Comparison of ENCODE assay signal across 8 mouse cellular contexts in genomic region chr10:67535972-67536371, GRCm38 (mm10). TPM values are rescaled to one million over a fixed set of nuclear protein-coding genes. Genes with fewer than 3 reads are reported as not detected.
DNase-seq lines count a peak whose midpoint lies in the region; ATAC-seq lines count a peak whose summit lies in the region.

No protein-coding gene starts in this region.

- H3K27ac ChIP-seq in liver, embryonic 11.5 days (ENCODE audit: low read depth, low read length): no peak overlapping the region

- peaks cover 6% of the 10 kb centered on the region; the same call in 1 of the 2 replicates for H3K9me3 ChIP-seq in erythroblast, embryonic 14.5 days (ENCODE audit: control insufficient read depth, low read length)
- no peaks in the 10 kb centered on the region for H3K9me3 ChIP-seq in liver, embryonic 11.5 days (ENCODE audit: control insufficient read depth, low read length)

- under 1% methylated on average over 35 of the region's 35 CpGs for WGBS in liver, embryonic 11.5 days

- peak; percentile 68 for DNase-seq in embryo, embryonic 11.5 days (ENCODE audit: low read depth, low spot score)
- peak; percentile 98 for DNase-seq in heart, adult 11 months
- peak; percentile 66 for DNase-seq in kidney, adult 11 months
- peak; percentile 79 for DNase-seq in liver, embryonic 11.5 days (ENCODE audit: low spot score)
- DNase-seq in monocyte, adult 2 months (ENCODE audit: low read depth in 1 of 2, low spot score in 2 of 2): peak; percentile 27 to 63
- peak; percentile 50 to 63 for DNase-seq in spleen, postnatal 14 days (ENCODE audit: low spot score in 2 of 2)

- H3K4me1 ChIP-seq in erythroblast, embryonic 14.5 days (ENCODE audit: control insufficient read depth): peaks cover 25% of the 10 kb centered on the region
- H3K4me1 ChIP-seq in liver, embryonic 11.5 days (replicated peaks; ENCODE audit: control insufficient read depth, insufficient read depth, low read length): peaks cover 14% of the 10 kb centered on the region

- no peak overlapping the region for H3K9ac ChIP-seq in liver, embryonic 11.5 days (ENCODE audit: low read depth, low read length)

- peak overlapping the region; percentile 65 for H3K4me3 ChIP-seq in erythroblast, embryonic 14.5 days (replicated peaks)
- peak overlapping the region; percentile 71 for H3K4me3 ChIP-seq in liver, embryonic 11.5 days (ENCODE audit: low read depth, low read length)

- ATAC-seq in erythroblast, adult 5-6 weeks (replicated peaks; ENCODE audit: low FRiP score, poor library complexity, severe bottlenecking): no peak
- peak; percentile 46; the same call in 1 of the 2 replicates for ATAC-seq in liver, embryonic 11.5 days (replicated peaks; ENCODE audit: low FRiP score)

- peak overlapping the region; percentile 99 for H3K4me2 ChIP-seq in liver, embryonic 11.5 days

- peaks cover 95% of the 10 kb centered on the region for H3K27me3 ChIP-seq in erythroblast, embryonic 14.5 days (ENCODE audit: control insufficient read depth)
- H3K27me3 ChIP-seq in liver, embryonic 11.5 days (replicated peaks; ENCODE audit: control insufficient read depth, insufficient read depth, low read length): peaks cover 86% of the 10 kb centered on the region

- H3K36me3 ChIP-seq in erythroblast, embryonic 14.5 days (ENCODE audit: control insufficient read depth): no peaks in the 10 kb centered on the region
- no peaks in the 10 kb centered on the region for H3K36me3 ChIP-seq in liver, embryonic 11.5 days (ENCODE audit: control insufficient read depth, insufficient read depth, low read length)

RNA-seq across cellular contexts. Expression of gene Egr2, which starts 0.7 kb away (rescaled TPM):
- 0.12 TPM in 1 of 2 replicates, not detected in the other for polyA plus RNA-seq in erythroblast, embryonic 14.5 days (2012)
- not detected in 2 replicates for total RNA-seq in erythroblast, adult 5-6 weeks (2015; ENCODE audit: low replicate concordance)
- total RNA-seq in erythroblast, adult 5-6 weeks (2017; ENCODE audit: low replicate concordance): 2.1 TPM in 1 of 2 replicates, not detected in the other
- polyA plus RNA-seq in liver, embryonic 11.5 days (2014; fragmentation: Nextera tagmentation; extraction: Ambion mirVana): 0.08 and 0.22 TPM in 2 replicates

RNA-seq across cellular contexts. Expression of gene Ado, which starts 12.8 kb away (rescaled TPM):
- polyA plus RNA-seq in erythroblast, embryonic 14.5 days (2012): 0.78 and 0.90 TPM in 2 replicates
- 2.5 and 2.7 TPM in 2 replicates for total RNA-seq in erythroblast, adult 5-6 weeks (2015; ENCODE audit: low replicate concordance)
- 4.7 and 5.2 TPM in 2 replicates for total RNA-seq in erythroblast, adult 5-6 weeks (2017; ENCODE audit: low replicate concordance)
- 40.6 and 43.9 TPM in 2 replicates for polyA plus RNA-seq in liver, embryonic 11.5 days (2014; fragmentation: Nextera tagmentation; extraction: Ambion mirVana)

Comparison
In these comparisons a context has a peak if more than half of its experiments do, and no peak if none do; other contexts are left out.
1. DNase-seq: peak in every context shown above with its lines; median percentile 98 in heart, adult 11 months; 79 in liver, embryonic 11.5 days; 68 in embryo, embryonic 11.5 days; 66 in kidney, adult 11 months; 56 in spleen, postnatal 14 days; 45 in monocyte, adult 2 months.
2. RNA of gene Ado, which starts 12.8 kb away (polyA plus RNA-seq): 40.6 to 43.9 TPM in liver, embryonic 11.5 days; 0.78 to 0.90 TPM in erythroblast, embryonic 14.5 days; every median in the first group is over 10 times any median in the second.